Mouse (Mus musculus) embryo, embryonic 10.5 days (tissue): Measurements from ENCODE around the gene Clps.
"Not testable (repeated sequence)": the region's sequence is repeated elsewhere in the genome, so short reads cannot be mapped to it uniquely, and the experiment has no call there.

Experiments used
- DNase-seq: peaks from one replicate; pipeline ENCODE4 v3.0.0-alpha.2; 2015; ENCODE audit warnings: low spot score

Clps gene

GRCm38 (mm10) chr17:28560598-28560997, at the start of gene Clps:
Clps (minus strand) TSS chr17:28560766.
- DNase-seq, result no peak

- no peak for DNase-seq
Measured at GRCm38 (mm10) chr17:28609543-28609942, 49.0 kb upstream of the Clps start.

DNA sequence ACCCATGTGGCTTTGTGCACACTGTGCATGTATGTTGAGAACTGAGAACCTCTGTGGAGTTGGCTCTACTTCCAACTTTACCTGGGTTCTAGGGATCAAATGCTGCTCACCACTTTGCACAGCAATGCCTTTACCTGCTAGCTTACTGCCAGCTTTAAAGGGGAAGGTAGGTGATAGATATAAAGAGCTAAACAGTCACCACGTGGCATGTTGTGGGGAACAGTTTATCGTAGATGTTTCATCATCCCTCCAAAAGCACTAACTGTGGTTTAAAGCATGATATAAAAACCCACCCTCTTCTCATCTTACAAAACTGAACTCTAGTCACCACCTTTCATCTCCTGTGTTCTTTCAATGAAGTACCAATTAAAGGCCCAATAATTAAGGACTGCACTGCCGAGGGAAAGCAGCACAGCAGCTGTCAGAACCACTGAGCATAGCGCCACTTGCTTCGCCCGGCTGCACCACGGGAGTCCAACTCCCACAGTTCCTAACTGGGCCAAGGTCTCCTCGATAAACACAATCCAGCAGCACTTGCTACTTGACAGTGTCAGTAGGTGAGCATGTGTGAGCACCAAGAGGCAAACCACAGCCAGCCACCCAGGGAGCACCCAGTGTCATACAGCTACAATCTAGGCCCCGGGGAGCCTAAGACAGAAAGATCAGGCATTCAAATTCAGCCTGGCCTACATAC, 41.1 kb upstream of the Clps start:
- no peak for DNase-seq

GRCm38 (mm10) chr17:28600780-28601179, 40.2 kb upstream of the Clps start:
- no peak for DNase-seq

- no peak for DNase-seq
Measured at GRCm38 (mm10) chr17:28593965-28594364, 33.4 kb upstream of the Clps start.

DNA sequence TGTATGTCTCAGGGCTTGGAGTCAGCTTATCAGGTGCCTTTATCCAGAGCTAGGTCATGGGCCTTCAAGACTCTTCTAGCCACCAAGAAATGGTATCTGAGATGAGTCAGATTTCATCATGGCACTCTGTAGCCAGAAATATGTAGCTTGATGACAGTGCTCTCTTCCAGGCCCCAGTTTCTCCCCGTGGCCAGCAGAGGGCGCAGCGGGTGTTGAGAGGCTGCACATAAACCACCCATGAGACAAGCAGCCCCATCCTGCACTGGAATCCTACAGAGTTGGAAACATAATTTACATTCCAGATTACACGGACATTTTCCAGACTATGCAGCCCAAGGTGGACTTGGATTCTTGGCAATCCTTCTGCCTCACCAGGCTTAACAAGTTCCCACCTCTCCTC, 32.4 kb upstream of the Clps start:
- peak; percentile 83 for DNase-seq

GRCm38 (mm10) chr17:28591476-28591875, 30.9 kb upstream of the Clps start:
- DNase-seq, result no peak

DNA sequence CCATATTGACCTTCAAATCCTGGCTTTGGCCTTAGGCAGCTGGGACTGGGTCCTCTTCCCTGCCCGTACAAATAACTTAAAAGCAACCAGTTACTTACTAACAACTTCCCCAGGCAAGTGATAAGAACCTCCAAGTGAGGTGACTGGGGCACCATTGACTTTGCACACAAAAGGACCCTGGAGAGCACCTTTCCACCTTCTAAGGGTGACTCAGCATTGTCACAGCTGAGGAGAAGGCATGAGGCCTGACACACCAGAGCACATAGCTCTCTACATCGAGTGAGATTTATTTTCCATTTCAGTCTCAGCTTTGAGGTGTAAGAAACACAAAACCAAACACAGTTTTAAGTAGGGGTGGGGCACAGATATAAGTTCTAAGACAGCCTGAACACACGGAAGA, 30.0 kb upstream of the Clps start:
- DNase-seq, result no peak

- no peak for DNase-seq
Measured at GRCm38 (mm10) chr17:28588591-28588990, 28.0 kb upstream of the Clps start.

GRCm38 (mm10) chr17:28586509-28586908, 25.9 kb upstream of the Clps start:
- DNase-seq, result no peak

DNA sequence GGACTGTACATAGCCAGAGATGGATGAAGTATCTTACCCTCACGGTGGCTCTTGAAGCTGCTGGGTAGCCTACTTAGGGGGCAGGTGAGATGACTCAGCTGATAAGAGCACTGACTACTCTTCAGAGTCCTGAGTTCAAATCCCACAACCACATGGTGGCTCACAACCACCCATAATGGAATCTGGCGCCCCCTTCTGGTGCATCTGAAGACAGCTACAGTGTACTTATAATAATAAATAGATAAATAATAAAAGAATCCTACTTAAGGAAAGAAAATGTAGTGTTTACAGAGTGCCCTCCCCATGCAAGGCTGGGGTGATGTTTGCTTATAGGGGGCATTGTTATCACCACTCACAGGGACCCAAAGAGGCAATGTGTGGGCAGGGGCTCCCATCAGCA, 20.5 kb upstream of the Clps start:
- DNase-seq, result no peak

DNA sequence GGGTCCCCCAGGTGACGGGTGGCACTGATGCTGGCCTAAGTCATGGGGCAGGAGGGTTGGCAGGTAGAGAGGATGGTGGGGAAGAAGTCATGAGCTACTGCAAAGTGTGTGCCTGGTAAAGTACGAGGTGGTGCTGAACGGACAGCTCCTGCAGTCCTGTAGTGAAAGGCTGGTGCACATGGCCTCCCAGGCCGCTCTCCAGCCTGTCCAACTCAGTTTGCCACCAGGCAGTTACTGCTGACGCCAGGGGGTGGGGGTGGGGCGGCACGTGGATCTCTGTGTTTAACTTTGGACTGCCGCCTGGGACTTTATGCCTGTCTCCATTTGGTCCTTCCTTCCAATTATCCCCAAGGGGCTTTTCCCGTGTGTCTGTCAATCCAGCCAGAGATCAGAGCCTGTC, 19.8 kb upstream of the Clps start:
- DNase-seq, result peak; percentile 86

- DNase-seq, result peak; percentile 84
Measured at GRCm38 (mm10) chr17:28575244-28576125, 14.9 kb upstream of the Clps start, which contains the start of gene Lhfpl5. Lhfpl5 (plus strand) TSS chr17:28575641.

GRCm38 (mm10) chr17:28572941-28573340, 12.4 kb upstream of the Clps start:
- no peak for DNase-seq

- DNase-seq, result no peak
Measured at GRCm38 (mm10) chr17:28572521-28572920, 12.0 kb upstream of the Clps start.

GRCm38 (mm10) chr17:28571868-28572267, 11.3 kb upstream of the Clps start:
- DNase-seq, result no peak

DNA sequence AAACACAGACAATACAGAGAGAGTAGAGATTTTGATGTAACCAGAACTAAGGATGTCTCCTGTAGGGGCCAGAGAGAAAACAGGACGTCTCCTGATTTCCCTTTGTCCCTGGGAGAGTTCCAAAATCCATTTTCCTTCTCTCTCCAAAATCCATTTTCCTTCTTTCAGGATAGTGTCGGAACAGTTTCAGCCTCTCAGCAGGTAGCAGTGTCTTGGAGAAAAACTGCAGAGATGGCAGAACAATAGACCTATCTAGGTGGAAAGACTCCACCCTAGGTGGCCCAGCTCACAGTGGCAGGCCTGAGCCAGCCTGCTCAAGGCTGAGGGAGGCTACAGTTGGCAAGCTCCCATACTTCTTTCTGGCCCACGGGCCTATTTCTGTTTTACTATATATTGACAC, 7.0 kb upstream of the Clps start:
- no peak for DNase-seq

DNA sequence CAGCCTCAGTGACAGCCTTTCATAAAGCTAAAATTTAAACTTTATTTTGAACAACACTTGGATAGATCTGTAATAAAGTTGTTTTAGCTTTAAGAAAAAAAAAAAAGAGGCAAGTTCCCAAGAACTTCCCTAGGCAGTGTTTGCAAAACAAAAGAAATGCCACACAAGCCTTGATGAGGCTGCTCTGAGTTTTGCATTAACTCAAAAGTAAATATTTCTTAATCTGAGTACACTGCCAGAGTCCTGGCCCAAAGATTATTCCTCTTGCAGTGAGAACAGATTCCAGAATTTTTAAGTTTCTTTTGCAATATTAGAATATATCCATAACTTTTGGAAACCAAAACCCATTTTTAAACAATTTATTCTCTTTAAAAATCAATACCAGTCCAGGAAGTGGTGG, 4.6 kb upstream of the Clps start:
- no peak for DNase-seq

DNA sequence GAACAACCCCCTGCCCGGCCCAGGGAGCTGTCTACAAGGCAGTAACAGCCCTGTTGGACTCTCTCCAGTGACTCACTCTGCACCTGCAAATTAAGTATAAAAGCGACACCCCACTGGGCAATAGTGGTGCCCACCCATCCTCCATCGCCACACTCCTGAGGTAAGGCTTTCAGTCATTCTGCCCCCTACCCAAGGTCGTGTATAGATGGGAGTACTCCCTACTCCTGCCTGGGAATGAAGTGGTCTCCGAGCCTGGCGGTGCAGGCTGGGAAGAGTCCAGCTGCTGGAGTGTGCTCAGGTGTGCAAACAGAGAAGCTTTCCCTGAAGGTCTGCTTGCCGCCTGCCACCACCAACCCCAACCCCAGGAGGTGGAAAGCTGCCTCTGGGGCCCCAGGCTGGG, 1.0 kb upstream of the Clps start:
- no peak for DNase-seq

- no peak for DNase-seq
Measured at GRCm38 (mm10) chr17:28557772-28558171, 2.8 kb downstream of the Clps start.

DNA sequence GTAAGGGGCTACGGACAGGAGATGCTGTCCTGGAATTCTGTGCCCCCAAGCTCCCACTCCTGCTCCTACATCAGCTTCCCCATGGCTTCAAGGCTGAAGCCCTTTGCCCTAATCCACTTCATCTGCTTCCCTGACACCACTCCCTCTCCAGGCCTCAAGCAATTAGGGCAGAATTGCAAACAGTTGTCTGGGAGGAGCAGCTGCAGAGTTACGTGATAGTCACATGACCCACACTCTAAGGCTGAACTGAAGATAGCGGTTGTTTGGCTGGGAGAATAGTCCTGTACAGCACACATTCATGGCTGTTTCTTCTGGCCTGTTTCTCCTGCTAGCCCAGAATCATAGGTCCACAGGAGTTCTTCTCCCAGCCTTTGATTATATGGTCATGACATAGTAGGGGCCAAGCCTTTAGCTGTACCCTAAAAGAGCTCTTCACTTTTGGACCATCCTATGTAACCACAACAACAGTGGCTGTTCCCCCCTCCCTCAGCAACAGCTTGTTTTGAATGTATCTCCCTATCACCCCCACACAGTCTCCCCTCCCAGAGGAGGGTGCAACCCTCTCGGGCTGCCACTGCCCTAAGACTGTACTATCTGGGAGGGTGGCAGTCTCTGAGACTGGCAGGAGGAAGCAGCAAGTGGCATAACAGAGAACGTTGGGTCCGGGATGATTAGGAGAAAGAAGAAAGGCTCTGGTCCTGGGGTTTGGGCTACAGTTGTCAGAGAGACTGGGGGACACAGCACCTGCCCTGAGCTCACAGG, 3.8 kb downstream of the Clps start:
- peak; percentile 65 for DNase-seq

GRCm38 (mm10) chr17:28554021-28554420, 6.5 kb downstream of the Clps start:
- not testable (repeated sequence) for DNase-seq
